Mouse (Mus musculus) CH12.LX (cell line): ENCODE measurements around the gene Nr2c2ap. TPM values are rescaled to one million over a fixed set of nuclear protein-coding genes. Genes with fewer than 3 reads are reported as not detected.

ENCODE experiments used
- DNase-seq: peaks from one replicate; pipeline ENCODE4 v3.0.0-alpha.2; 2013; ENCODE audit errors: extremely low read depth
- H3K27ac ChIP-seq: 2 replicates; pipeline ENCODE4 v1.5.1; 2012; ENCODE audit warnings: low read depth, mild to moderate bottlenecking, control low read depth, moderate library complexity; ENCODE audit not compliant: insufficient read depth
- H3K27me3 ChIP-seq: replicated peaks from 2 replicates; pipeline ENCODE3; 2012; ENCODE audit warnings: inconsistent platforms
- H3K36me3 ChIP-seq, 2 experiments: replicated peaks in 1 of 2; 2 replicates each; pipeline versions ENCODE3 to v1.6.1; 2012; ENCODE audit warnings: inconsistent platforms in 1 of 2, low read length in 1 of 2, mild to moderate bottlenecking in 1 of 2, mixed read lengths in 1 of 2, moderate library complexity in 1 of 2; ENCODE audit not compliant: control insufficient read depth in 1 of 2, insufficient read depth in 1 of 2
- H3K4me1 ChIP-seq, 2 experiments: 2 replicates each; pipeline ENCODE4 v1.6.1; 2012; ENCODE audit warnings: inconsistent platforms in 1 of 2, moderate library complexity in 1 of 2; ENCODE audit not compliant: insufficient read depth in 2 of 2, control insufficient read depth in 1 of 2
- H3K4me2 ChIP-seq: 2 replicates; pipeline ENCODE4 v1.6.1; 2012; ENCODE audit warnings: low read depth, mild to moderate bottlenecking, control low read depth; ENCODE audit not compliant: poor library complexity, insufficient read depth, severe bottlenecking
- H3K4me3 ChIP-seq, 3 experiments: fragments of 150-350 bp in 1 of 3; sonication (generic) in 1 of 3; replicated peaks in 1 of 3; 2 replicates each; pipeline versions ENCODE3 to v1.5.1; 2011 to 2012; ENCODE audit warnings: low read depth in 2 of 3, low read length in 2 of 3, mild to moderate bottlenecking in 2 of 3, moderate library complexity in 2 of 3, control low read depth in 1 of 3, improper control_type of control experiment in 1 of 3, inconsistent platforms in 1 of 3, mixed read lengths in 1 of 3; ENCODE audit not compliant: poor library complexity in 1 of 3
- H3K79me2 ChIP-seq: replicated peaks from 2 replicates; pipeline ENCODE4 v1.6.1; 2012; ENCODE audit warnings: mild to moderate bottlenecking, moderate library complexity; ENCODE audit not compliant: control insufficient read depth, poor library complexity, insufficient read depth, severe bottlenecking; ENCODE audit errors: extremely low read depth
- H3K9ac ChIP-seq: 2 replicates; pipeline ENCODE4 v1.6.1; 2012; ENCODE audit warnings: low read depth, mild to moderate bottlenecking, control low read depth, moderate library complexity; ENCODE audit not compliant: insufficient read depth
- H3K9me3 ChIP-seq: replicated peaks from 2 replicates; pipeline ENCODE3; 2012; ENCODE audit warnings: low read length, inconsistent platforms, mixed read lengths
- CHD2 ChIP-seq: IDR thresholded peaks from 2 replicates; pipeline ENCODE4 v1.6.1; 2011; ENCODE audit warnings: low read length, improper control_type of control experiment
- CTCF ChIP-seq, 2 experiments: IDR thresholded peaks in 1 of 2; conservative IDR thresholded peaks in 1 of 2; 2 replicates each; pipeline ENCODE4 v1.5.1; 2011 to 2012; ENCODE audit warnings: low read depth in 2 of 2, low read length in 2 of 2, improper control_type of control experiment in 1 of 2, inconsistent platforms in 1 of 2, mild to moderate bottlenecking in 1 of 2, moderate library complexity in 1 of 2
- ELF1 ChIP-seq: IDR thresholded peaks from 2 replicates; pipeline ENCODE4 v1.6.1; 2014; ENCODE audit warnings: low read depth, mild to moderate bottlenecking, inconsistent platforms, low read length, improper control_type of control experiment
- EP300 ChIP-seq: IDR thresholded peaks from 2 replicates; pipeline ENCODE4 v1.6.1; 2011; ENCODE audit warnings: low read length, improper control_type of control experiment
- ETS1 ChIP-seq: conservative IDR thresholded peaks from 2 replicates; pipeline ENCODE4 v1.6.1; 2012; ENCODE audit warnings: low read depth, mild to moderate bottlenecking, inconsistent platforms, low read length, improper control_type of control experiment, moderate library complexity
- JUN ChIP-seq: IDR thresholded peaks from 2 replicates; pipeline ENCODE4 v1.6.1; 2011; ENCODE audit warnings: low read depth, mild to moderate bottlenecking, low read length, improper control_type of control experiment, moderate library complexity; ENCODE audit not compliant: insufficient read depth
- JUND ChIP-seq: conservative IDR thresholded peaks from 2 replicates; pipeline ENCODE4 v1.6.1; 2011; ENCODE audit warnings: low read depth, low read length, improper control_type of control experiment
- MAX ChIP-seq: IDR thresholded peaks from 2 replicates; pipeline ENCODE4 v1.6.1; 2011; ENCODE audit warnings: low read length, improper control_type of control experiment
- PAX5 ChIP-seq: IDR thresholded peaks from 2 replicates; pipeline ENCODE4 v1.6.1; 2012; ENCODE audit warnings: low read length, inconsistent platforms, mixed read lengths
- POLR2AphosphoS2 ChIP-seq: IDR thresholded peaks from 2 replicates; pipeline ENCODE4 v1.6.1; 2011; ENCODE audit warnings: low read depth, low read length, improper control_type of control experiment
- RCOR1 ChIP-seq: conservative IDR thresholded peaks from 2 replicates; pipeline ENCODE4 v1.6.1; 2012; ENCODE audit warnings: low read depth, mild to moderate bottlenecking, inconsistent platforms, low read length, improper control_type of control experiment
- SMC3 ChIP-seq: IDR thresholded peaks from 2 replicates; pipeline ENCODE4 v1.6.1; 2011; ENCODE audit warnings: low read depth, low read length, improper control_type of control experiment
- TBP ChIP-seq: conservative IDR thresholded peaks from 2 replicates; pipeline ENCODE4 v1.6.1; 2011; ENCODE audit warnings: low read depth, low read length, improper control_type of control experiment
- TCF12 ChIP-seq: IDR thresholded peaks from 2 replicates; pipeline ENCODE4 v1.6.1; 2014; ENCODE audit warnings: low read depth, mild to moderate bottlenecking, inconsistent platforms, low read length, improper control_type of control experiment
- UBTF ChIP-seq: IDR thresholded peaks from 2 replicates; pipeline ENCODE4 v1.6.1; 2012; ENCODE audit warnings: low read depth, mild to moderate bottlenecking, inconsistent platforms, low read length, improper control_type of control experiment, moderate library complexity
- USF2 ChIP-seq: conservative IDR thresholded peaks from 2 replicates; pipeline ENCODE4 v1.6.1; 2011; ENCODE audit warnings: low read depth, low read length, improper control_type of control experiment
- ZC3H11A ChIP-seq: IDR thresholded peaks from 2 replicates; pipeline ENCODE4 v1.6.1; 2012; ENCODE audit warnings: low read depth, mild to moderate bottlenecking, inconsistent platforms, low read length, improper control_type of control experiment
- ZMIZ1 ChIP-seq: IDR thresholded peaks from 2 replicates; pipeline ENCODE4 v1.6.1; 2012; ENCODE audit warnings: low read depth, mild to moderate bottlenecking, inconsistent platforms, low read length, improper control_type of control experiment
- dilution Hi-C: fragments of 300-500 bp; cut with MboI; formaldehyde crosslinking; loops from 2 replicates; pipeline ENCODE4 v1.14.3; 2020; ENCODE audit warnings: low sequenced_read_pairs; ENCODE audit not compliant: extremely low pct_unique_long_range_greater_than_20kb, extremely low pct_ligation_motif_present
- in situ Hi-C: fragments of 300-500 bp; cut with MboI; formaldehyde crosslinking; loops from 3 replicates; pipeline ENCODE4 v1.14.3; 2019; ENCODE audit warnings: low sequenced_read_pairs, low pct_ligation_motif_present, low pct_unique_long_range_greater_than_20kb, mixed read lengths
- polyA plus RNA-seq: library from polyadenylated mRNA; unstranded; fragments of >175 nt; gene quantifications from 2 replicates; pipeline ENCODE4 v1.2.1, GENCODE M21; 2012; ENCODE audit warnings: low read depth; ENCODE audit not compliant: insufficient read length
- total RNA-seq, 2 experiments: library from RNA; depleted of rRNA; stranded (reverse); fragments of 300-350 nt in 1 of 2; fragments of >200 nt in 1 of 2; gene quantifications; 2 replicates each; pipeline ENCODE4 v1.2.3; 2012 to 2014

Gene Nr2c2ap
- total and polyA plus RNA-seq, 3 experiments, result 16.4 to 61.3 (median 22.7) TPM

DNA sequence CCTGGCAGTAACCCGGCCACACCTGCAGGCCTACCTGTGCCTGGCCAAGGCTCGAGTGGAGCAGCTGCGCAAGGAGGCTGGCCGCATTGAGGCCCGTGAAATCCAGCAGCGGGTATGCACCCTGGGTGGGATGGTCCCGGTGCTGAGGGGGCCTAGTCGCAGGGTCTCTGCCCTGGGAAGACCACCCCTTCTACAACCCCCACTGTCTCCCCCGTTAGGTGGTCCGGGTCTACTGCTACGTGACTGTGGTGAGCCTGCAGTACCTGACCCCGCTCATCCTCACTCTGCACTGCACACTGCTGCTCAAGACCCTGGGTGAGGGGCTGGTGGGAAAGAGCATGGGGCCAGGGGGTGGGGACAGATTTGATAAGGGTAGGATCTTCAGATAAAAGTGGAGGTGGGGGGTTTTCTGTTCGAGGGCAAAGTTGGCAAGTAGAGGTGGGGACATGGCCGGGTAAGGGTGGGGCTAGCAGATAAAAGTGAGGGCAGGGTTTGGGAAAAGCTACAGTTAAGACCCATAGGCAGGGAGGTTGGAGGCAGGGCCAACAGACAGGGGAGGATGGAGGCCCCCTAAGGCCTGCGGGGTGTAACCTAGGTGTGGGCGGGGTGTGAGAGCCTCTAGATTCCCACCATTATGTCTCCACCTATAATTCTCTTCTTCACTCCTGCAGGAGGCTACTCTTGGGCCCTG, 50.2 kb downstream of the Nr2c2ap start:
- no peaks in the 10 kb centered on the region for H3K27me3 ChIP-seq
- in situ Hi-C loops (no loop called here), dilution Hi-C loops (no loop called here)
- H3K9me3 ChIP-seq, result no peaks in the 10 kb centered on the region
- DNase-seq, result no peak
- no peak overlapping the region for H3K4me2 ChIP-seq
- no peaks in the 10 kb centered on the region for H3K79me2 ChIP-seq
- H3K27ac ChIP-seq, result no peak overlapping the region
- no peak overlapping the region for H3K9ac ChIP-seq
- H3K36me3 ChIP-seq, result peaks cover 56 to 84% of the 10 kb centered on the region in 2 experiments
- no peak overlapping the region for H3K4me3 ChIP-seq
- TF ChIP-seq POLR2AphosphoS2, result no peak
- no peak for TF ChIP-seq CHD2
- TF ChIP-seq MAX, result no peak
- TF ChIP-seq JUN, result no peak
- TF ChIP-seq ZMIZ1, result no peak
- no peak for TF ChIP-seq CTCF (conservative IDR thresholded peaks at IDR 0.05 in 1 of 2, IDR thresholded peaks at IDR 0.05 in 1 of 2; ENCODE audit: low read depth in 2 of 2, low read length in 2 of 2)
- TF ChIP-seq TCF12, result no peak
- TF ChIP-seq EP300, result no peak
- no peak for TF ChIP-seq UBTF
- no peak for TF ChIP-seq ZC3H11A
- TF ChIP-seq JUND, result no peak
- no peak for TF ChIP-seq USF2
- TF ChIP-seq RCOR1, result no peak
- no peak for TF ChIP-seq ETS1
- TF ChIP-seq ELF1, result no peak
- no peak for TF ChIP-seq TBP
- TF ChIP-seq PAX5, result no peak
- H3K4me1 ChIP-seq, result no peaks in the 10 kb centered on the region

GRCm38 (mm10) chr8:70181903-70182252, 50.7 kb downstream of the Nr2c2ap start:
- H3K4me1 ChIP-seq, result no peaks in the 10 kb centered on the region

More at GRCm38 (mm10) chr8:70181903-70182252, 50.7 kb downstream of the Nr2c2ap start:
- H3K79me2 ChIP-seq, result no peaks in the 10 kb centered on the region
- DNase-seq, result no peak
- H3K4me2 ChIP-seq, result no peak overlapping the region
- peaks cover 52 to 84% of the 10 kb centered on the region in 2 experiments for H3K36me3 ChIP-seq
- dilution Hi-C loops (no loop called here), in situ Hi-C loops (no loop called here)
- H3K9ac ChIP-seq, result no peak overlapping the region
- H3K27ac ChIP-seq, result no peak overlapping the region
- TF ChIP-seq PAX5 (no peak), ZMIZ1 (no peak), ETS1 (no peak), SMC3 (no peak), USF2 (no peak)
- H3K27me3 ChIP-seq, result no peaks in the 10 kb centered on the region
- no peaks in the 10 kb centered on the region for H3K9me3 ChIP-seq
- H3K4me3 ChIP-seq, result no peak overlapping the region
